Mouse (Mus musculus) brain, embryonic 14.5 days (tissue): ENCODE data around the gene Tmem248.

ENCODE experiments used
- CTCF ChIP-seq: fragments of 200-500 bp; IDR thresholded peaks from 2 replicates; pipeline ENCODE4 v1.5.1; 2012; ENCODE audit warnings: inconsistent platforms, mild to moderate bottlenecking, moderate library complexity, borderline replicate concordance; ENCODE audit not compliant: insufficient read depth, insufficient read length; ENCODE audit errors: extremely low read depth
- POLR2A ChIP-seq: fragments of 200-500 bp; IDR thresholded peaks from 2 replicates; pipeline ENCODE4 v1.6.1; 2012; ENCODE audit warnings: mild to moderate bottlenecking, inconsistent platforms, borderline replicate concordance; ENCODE audit not compliant: poor library complexity, insufficient read depth, insufficient read length, severe bottlenecking; ENCODE audit errors: extremely low read depth

DNA sequence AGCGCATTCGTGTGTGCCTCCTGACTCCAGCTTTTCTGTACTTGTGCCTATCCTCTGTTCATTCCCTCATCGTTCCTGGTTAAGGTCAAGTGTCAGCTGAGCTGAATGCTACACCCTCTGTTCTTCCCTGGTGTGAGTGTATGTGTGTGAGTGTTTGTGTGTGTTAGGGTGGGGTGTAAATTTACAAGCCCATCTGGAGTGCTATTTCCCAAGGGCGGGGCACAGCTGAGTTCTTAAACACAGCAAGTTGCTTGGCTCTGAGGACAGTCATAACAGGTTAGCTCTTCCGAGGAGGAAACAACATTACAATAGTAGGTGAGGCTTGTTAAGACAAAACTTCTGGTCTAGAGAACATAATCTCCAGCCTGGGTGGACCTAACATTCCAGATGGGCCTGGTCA is 1.5 kb downstream of the Tmem248 start:
- TF ChIP-seq POLR2A (no peak), CTCF (no peak)
